Mouse (Mus musculus): ENCODE results near the gene Mast3. TPM values are rescaled to one million over a fixed set of nuclear protein-coding genes. Genes with fewer than 3 reads are reported as not detected.

Gene Mast3
- polyA plus RNA-seq, 1 experiment from 2014 or later = 9.8 TPM

DNA sequence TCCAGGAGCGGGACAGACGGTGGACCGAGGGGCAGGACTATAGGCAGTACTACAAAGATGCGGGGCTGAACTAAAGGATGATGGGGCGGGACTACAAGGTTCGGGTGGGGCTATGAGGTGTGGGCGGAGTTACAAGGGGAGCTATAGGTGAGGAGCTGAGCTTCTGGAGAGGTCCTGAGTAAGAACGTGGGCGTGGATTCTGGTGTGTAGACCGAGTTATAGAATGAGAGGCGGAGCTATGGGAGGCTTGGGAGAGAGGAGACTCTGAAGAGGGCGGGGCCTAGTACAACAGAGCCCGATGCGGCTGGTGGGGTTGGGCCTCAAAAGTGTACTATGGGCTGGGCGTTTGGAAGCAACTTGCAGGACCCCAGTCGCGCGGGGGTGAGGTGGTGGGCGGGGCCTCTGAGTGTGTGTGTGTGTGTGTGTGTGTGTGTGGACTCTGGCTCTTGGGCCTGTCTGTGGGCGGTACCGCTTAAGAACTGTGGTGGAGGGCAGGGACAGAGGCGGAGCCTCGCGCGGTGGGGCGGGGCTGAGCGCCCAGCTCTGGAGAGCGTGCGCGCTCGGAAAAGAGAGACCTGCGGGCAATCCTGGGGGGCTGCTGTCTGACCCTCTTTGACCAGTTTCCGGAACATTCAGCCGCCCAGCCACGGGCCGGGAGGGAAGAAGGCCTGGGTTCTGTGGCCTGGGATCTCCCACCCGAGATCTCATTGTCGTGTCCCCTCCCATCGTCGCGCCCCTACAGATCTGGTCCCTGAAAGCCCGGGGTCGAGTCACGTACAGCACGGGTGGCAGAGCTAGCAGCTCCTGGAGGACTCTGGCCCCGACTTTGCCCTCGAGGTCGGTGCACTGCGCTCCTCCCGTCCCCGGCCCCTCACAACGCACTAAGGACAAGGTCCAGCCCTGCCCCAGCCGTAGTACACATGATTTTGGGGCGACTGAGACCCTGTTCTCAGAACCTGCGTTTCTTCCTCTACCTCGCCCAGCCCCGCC, 7.5 kb downstream of the Mast3 start:
- peak overlapping the region; percentile 38 for H3K27ac ChIP-seq
- peak overlapping the region; percentile 62 for H3K4me3 ChIP-seq
- peaks cover 82% of the 10 kb centered on the region for H3K27me3 ChIP-seq (replicated peaks)
- H3K36me3 ChIP-seq = no peaks in the 10 kb centered on the region
- H3K9ac ChIP-seq = peak overlapping the region; percentile 76
- ATAC-seq = peak; percentile 84
- peak overlapping the region; percentile 95 for H3K4me2 ChIP-seq
- H3K4me1 ChIP-seq = peaks cover 57% of the 10 kb centered on the region
- no peaks in the 10 kb centered on the region for H3K9me3 ChIP-seq (replicated peaks)
- 1% methylated on average over 53 of the region's 57 CpGs for WGBS (ENCODE audit: insufficient replicate concordance)

DNA sequence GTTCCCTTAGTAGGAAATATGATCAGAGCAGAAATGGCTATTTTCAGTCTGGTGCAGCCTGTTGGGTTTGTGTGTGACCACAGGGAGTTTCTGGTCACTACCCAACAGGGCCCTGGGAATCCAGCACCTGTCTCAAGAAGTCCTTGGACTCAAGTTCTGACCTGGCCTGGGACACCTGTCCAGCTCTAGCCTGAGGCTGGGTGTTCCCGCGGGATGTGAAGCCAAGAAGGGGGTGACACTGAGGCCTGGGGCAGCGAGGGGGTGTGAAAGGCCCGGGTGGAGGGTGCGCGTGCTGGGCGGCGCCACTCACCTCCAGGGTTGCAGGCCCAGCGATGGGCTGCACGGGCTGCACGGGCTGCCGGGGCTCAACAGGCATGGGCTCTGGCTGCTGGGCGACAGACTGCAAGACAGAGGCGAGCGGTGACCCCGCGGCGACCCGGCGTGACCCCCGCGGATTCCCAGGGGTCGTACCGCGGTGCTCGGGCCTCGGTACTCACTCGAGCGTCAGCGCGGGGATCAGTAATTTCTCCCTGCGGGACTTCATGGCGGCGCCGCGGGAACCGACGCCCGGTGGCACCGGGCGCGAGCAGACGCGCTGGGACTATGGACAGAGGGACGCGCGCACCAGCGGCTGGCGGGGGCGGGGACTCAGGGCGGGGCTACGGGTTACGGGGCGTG, 8.3 kb downstream of the Mast3 start:
- H3K27ac ChIP-seq = peak overlapping the region; percentile 38
- 4% methylated on average over 54 of the region's 54 CpGs for WGBS (ENCODE audit: insufficient replicate concordance)
- H3K9ac ChIP-seq = peak overlapping the region; percentile 76
- H3K27me3 ChIP-seq (replicated peaks) = peaks cover 73% of the 10 kb centered on the region
- peak overlapping the region; percentile 95 for H3K4me2 ChIP-seq
- H3K4me3 ChIP-seq = peak overlapping the region; percentile 62
- peaks cover 57% of the 10 kb centered on the region for H3K4me1 ChIP-seq
- no peaks in the 10 kb centered on the region for H3K36me3 ChIP-seq
- no peaks in the 10 kb centered on the region for H3K9me3 ChIP-seq (replicated peaks)
- ATAC-seq = no peak

DNA sequence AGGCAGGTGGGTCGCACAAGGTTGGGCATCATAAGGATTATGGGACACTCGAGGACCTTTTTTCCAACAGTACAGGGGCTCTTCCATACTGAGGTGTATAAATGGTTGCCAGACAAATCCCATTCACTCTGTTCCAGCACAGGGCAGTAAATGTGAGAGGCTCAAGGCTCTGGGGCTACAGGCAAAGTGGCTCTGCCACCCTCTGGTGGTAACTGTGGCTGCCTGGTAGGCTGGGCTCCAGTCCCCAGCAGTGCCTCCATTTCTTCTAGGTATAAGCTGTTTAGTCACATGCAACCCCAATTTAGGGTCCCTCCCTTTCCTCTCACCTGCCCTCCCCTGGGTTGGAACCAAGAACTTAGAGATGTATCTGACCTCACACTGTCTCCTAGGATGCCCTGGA, 9.5 kb downstream of the Mast3 start:
- H3K4me2 ChIP-seq = no peak overlapping the region
- no peak overlapping the region for H3K4me3 ChIP-seq
- no peaks in the 10 kb centered on the region for H3K36me3 ChIP-seq
- ATAC-seq = no peak
- no peak overlapping the region for H3K9ac ChIP-seq
- no peak overlapping the region for H3K27ac ChIP-seq
- WGBS (ENCODE audit: insufficient replicate concordance) = 67% methylated on average over 2 of the region's 2 CpGs
- peaks cover 62% of the 10 kb centered on the region for H3K27me3 ChIP-seq (replicated peaks)
- no peaks in the 10 kb centered on the region for H3K9me3 ChIP-seq (replicated peaks)
- peaks cover 58% of the 10 kb centered on the region for H3K4me1 ChIP-seq

DNA sequence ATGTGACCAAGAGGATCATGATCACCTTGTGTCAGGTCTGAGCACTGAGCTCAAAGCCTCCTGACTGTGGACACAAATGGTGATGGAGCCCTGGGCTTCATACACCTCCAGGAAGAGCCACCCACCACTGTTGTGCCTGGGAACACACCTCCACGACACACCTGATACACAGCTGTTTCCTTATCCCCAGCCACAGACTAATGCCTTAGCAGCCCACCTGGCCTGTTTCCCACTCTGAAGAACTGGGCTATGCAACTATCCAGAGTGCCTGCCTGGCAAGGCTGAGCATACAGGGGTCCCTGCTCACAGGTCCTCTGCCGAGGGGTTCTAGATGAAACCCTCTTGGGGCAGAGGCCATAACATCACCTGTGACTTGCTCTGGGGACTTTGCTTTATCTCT, 10.6 kb downstream of the Mast3 start:
- Histone ChIP-seq H3K4me1 (peaks cover 70% of the 10 kb centered on the region), H3K27me3 (replicated peaks) (peaks cover 50% of the 10 kb centered on the region)
- ATAC-seq = no peak

DNA sequence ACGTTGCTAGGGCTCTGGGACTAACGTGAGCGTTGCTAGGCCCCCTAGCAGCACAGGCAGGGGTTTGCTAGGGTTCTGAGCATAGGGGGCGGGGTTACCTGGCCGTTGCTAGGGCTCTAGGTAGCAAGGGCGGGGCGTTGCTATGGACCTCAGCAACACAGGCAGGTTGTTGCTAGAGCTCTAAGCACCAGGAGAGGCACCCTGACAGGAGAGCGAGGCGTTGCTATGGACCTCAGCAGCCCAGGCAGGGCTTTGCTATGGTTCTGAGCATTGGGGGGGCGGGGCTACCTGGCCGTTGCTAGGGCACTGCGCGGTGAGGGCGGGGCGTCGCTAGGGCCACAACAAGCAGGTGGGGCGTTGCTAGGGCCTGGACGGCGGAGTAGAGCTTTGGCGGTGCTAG, 12.2 kb downstream of the Mast3 start:
- peak overlapping the region; percentile 93 for H3K4me2 ChIP-seq
- H3K4me1 ChIP-seq = peaks cover 76% of the 10 kb centered on the region
- peak; percentile 2 for ATAC-seq
- no peak overlapping the region; the same call in 1 of the 2 replicates for H3K9ac ChIP-seq
- H3K27me3 ChIP-seq (replicated peaks) = peaks cover 35% of the 10 kb centered on the region
- H3K9me3 ChIP-seq (replicated peaks) = no peaks in the 10 kb centered on the region
- peak overlapping the region; percentile 75 for H3K4me3 ChIP-seq
- WGBS (ENCODE audit: insufficient replicate concordance) = 0% methylated on average over 20 of the region's 20 CpGs
- peaks cover 23% of the 10 kb centered on the region for H3K36me3 ChIP-seq
- H3K27ac ChIP-seq = peak overlapping the region; percentile 78; the same call in 1 of the 2 replicates

More for the DNA sequence above, 10.6 kb downstream of the Mast3 start:
- Histone ChIP-seq H3K4me3 (no peak overlapping the region), H3K4me2 (no peak overlapping the region), H3K36me3 (peaks cover 7% of the 10 kb centered on the region), H3K27ac (no peak overlapping the region), H3K9ac (no peak overlapping the region), H3K9me3 (replicated peaks) (no peaks in the 10 kb centered on the region)
- 65% methylated on average over 2 of the region's 2 CpGs for WGBS (ENCODE audit: insufficient replicate concordance)

DNA sequence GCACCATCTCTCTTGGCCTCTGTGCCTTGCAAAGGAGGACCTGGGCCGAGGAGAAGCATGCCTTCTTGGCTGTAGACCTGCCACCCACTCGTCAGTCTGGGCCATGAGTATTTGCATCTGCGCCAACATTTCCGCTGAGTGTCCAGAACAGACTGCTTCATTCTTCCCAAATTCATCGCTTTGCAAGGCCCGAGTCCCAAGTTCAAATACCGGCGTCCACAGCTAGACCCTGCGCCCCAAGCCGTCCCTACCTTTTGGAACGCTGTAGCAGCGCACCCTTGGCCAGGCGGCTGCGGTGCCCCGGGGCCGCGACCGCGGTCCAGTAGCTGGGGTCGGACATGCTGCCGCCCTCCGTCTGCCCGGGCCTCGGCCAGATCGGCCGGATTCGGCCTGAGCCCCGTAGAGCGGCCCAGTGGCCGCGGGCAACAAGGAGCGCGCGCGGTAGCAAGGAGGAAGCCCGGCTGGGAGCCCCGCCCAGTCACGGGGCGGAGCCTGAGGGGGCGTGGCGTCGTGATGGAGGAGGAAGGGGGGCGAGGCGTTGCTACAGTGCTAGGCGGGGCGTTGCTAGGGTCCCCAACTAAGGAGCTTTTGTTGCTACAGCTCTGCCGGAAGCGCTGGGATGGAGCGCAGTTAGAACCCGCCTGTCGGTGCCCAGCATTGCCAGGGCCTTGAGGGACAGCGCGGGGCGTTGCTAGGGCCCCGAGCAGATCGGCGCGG, 12.7 kb downstream of the Mast3 start:
- H3K4me3 ChIP-seq = peak overlapping the region; percentile 75
- H3K4me2 ChIP-seq = peak overlapping the region; percentile 93
- ATAC-seq = peak; percentile 61
- peak overlapping the region; percentile 85 for H3K9ac ChIP-seq
- H3K9me3 ChIP-seq (replicated peaks) = no peaks in the 10 kb centered on the region
- H3K36me3 ChIP-seq = peaks cover 28% of the 10 kb centered on the region
- WGBS (ENCODE audit: insufficient replicate concordance) = 2% methylated on average over 58 of the region's 58 CpGs
- peaks cover 31% of the 10 kb centered on the region for H3K27me3 ChIP-seq (replicated peaks)
- H3K27ac ChIP-seq = peak overlapping the region; percentile 78
- H3K4me1 ChIP-seq = peaks cover 76% of the 10 kb centered on the region

DNA sequence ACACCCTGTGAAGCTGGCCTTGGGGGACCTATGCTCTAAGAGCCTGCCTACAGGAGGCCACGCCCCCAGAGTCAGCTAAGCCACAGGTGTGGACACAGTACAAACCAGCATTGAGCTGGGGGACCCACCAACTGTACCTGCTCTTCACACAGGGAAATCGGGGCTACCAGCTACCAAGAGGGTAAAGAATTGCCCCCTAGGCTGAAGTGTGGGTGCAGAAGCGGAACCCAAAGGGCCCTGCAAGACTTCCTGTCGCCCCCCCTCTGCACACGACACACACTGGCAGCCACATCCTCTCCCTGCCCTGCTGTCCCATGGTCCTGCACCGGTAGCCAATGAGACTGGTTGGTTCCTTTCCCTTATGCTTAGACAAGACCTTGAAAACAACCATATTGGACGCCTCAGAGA, 13.6 kb downstream of the Mast3 start:
- 26% methylated on average over 7 of the region's 7 CpGs for WGBS (ENCODE audit: insufficient replicate concordance)
- peak overlapping the region; percentile 78 for H3K27ac ChIP-seq

DNA sequence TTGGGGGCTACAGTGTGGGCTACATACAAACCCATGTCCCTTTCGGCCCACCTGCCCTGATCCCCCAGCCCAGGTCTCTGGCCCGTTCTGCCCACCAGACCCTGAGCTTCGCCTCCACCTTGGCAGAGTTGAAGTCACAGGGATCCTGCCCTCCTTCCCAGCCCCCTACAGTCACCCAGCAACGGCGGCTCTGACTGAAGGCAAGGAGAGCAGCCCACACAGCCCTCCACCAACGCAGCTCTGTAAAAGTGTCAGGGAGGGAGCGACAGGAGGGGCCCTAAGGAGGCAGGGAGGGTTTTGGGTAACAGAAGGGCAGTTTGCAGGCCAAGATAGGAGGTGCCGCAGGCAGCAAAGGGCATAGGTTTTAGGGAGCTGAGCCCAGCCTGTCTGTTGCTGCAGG, 14.0 kb downstream of the Mast3 start:
- H3K4me1 ChIP-seq = peaks cover 78% of the 10 kb centered on the region
- H3K4me2 ChIP-seq = peak overlapping the region; percentile 93
- WGBS (ENCODE audit: insufficient replicate concordance) = 52% methylated on average over 8 of the region's 8 CpGs
- H3K27ac ChIP-seq = peak overlapping the region; percentile 78
- H3K27me3 ChIP-seq (replicated peaks) = peaks cover 22% of the 10 kb centered on the region
- peak overlapping the region; percentile 85 for H3K9ac ChIP-seq
- H3K36me3 ChIP-seq = peaks cover 41% of the 10 kb centered on the region
- H3K9me3 ChIP-seq (replicated peaks) = no peaks in the 10 kb centered on the region
- H3K4me3 ChIP-seq = peak overlapping the region; percentile 75
- ATAC-seq = no peak

More for the DNA sequence above, 13.6 kb downstream of the Mast3 start:
- H3K9me3 ChIP-seq (replicated peaks) = no peaks in the 10 kb centered on the region
- peaks cover 27% of the 10 kb centered on the region for H3K27me3 ChIP-seq (replicated peaks)
- peak overlapping the region; percentile 75 for H3K4me3 ChIP-seq
- ATAC-seq = peak; percentile 30; the same call in 1 of the 2 replicates
- H3K4me1 ChIP-seq = peaks cover 76% of the 10 kb centered on the region
- peak overlapping the region; percentile 85 for H3K9ac ChIP-seq
- H3K36me3 ChIP-seq = peaks cover 37% of the 10 kb centered on the region
- H3K4me2 ChIP-seq = peak overlapping the region; percentile 93

DNA sequence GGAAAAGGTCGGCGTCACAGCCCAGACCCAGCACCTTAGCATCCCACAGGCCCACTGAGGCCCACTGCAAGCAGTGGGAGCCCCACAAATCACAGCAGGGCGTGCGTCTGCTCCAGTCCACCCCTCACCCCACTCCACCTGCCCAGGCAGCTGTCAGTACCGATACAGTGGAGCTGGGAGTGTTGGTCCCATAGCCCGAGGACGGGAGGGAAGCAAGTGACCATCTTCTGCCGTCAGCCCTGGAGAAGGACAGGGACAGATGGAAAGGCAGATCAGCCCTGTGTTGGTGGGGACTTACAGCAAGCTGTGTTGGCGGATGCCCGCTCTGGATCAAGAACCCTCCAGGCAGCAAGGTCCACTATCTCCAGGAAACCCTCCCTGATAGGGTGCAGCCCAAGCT, 15.8 kb downstream of the Mast3 start:
- H3K27ac ChIP-seq = no peak overlapping the region
- H3K9me3 ChIP-seq (replicated peaks) = no peaks in the 10 kb centered on the region
- H3K36me3 ChIP-seq = peaks cover 59% of the 10 kb centered on the region
- peaks cover 81% of the 10 kb centered on the region for H3K4me1 ChIP-seq
- H3K9ac ChIP-seq = no peak overlapping the region
- H3K4me2 ChIP-seq = no peak overlapping the region
- WGBS (ENCODE audit: insufficient replicate concordance) = 68% methylated on average over 10 of the region's 10 CpGs
- no peak for ATAC-seq
- H3K4me3 ChIP-seq = no peak overlapping the region
- peaks cover 6% of the 10 kb centered on the region; the same call in 1 of the 2 replicates for H3K27me3 ChIP-seq (replicated peaks)

DNA sequence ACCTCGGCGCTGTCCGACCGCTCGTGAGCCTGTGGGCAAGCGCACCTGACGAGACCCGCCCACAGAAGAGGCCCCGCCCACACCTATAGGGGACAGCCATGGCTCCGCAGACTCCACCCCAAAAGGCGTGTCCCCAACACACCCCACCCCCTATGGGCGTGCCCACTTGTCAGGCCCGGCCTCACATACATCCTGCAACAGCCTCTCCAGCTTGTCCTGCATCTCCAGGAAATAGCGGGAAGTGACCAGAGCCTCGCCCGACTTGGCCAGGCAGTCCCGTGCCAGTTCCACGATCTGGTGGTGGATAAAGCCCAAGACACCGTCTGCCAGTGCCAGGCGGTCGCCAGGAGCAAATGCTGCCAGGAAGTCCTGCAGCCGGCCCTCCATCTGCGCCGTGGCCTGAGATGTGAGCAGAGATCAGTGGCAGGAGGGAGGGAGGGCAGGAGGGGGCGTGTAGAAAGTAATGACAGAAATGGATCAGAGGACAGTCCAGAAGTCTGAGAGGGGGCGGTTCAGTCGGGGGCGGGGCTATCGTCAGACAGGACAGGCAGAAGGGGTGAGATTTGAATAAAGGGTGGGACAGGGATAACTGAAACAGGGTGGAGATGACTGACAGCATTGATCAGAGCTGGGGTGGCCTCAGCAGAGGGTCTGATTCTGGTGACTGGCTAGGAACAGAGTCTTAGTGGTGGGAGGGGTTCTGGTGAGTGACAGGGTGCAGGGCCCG, 16.8 kb downstream of the Mast3 start:
- Histone ChIP-seq H3K27ac (no peak overlapping the region), H3K36me3 (peaks cover 69% of the 10 kb centered on the region), H3K9ac (no peak overlapping the region), H3K9me3 (replicated peaks) (no peaks in the 10 kb centered on the region), H3K4me3 (no peak overlapping the region), H3K4me1 (peaks cover 75% of the 10 kb centered on the region), H3K4me2 (peak overlapping the region; percentile 27), H3K27me3 (replicated peaks) (no peaks in the 10 kb centered on the region)
- 59% methylated on average over 30 of the region's 30 CpGs for WGBS (ENCODE audit: insufficient replicate concordance)
- ATAC-seq = no peak

DNA sequence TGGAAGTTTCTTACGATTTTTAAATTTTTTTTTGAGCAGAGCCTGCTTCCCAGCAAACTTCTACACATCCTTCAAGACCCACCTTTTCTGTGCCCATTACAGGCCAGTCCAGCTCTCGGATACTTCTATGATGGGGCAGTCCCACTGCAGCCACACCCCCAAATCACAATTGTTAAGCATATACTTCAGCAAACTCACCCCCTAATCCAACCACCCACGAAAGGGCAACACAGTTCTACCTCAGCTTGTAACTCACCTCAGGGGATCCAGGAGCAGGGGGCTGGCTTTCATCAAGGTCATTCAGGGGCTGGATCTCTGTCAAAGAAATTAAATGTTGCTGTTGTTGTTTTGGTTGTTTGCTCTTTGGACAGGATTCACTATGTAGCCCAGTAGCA, 17.8 kb downstream of the Mast3 start:
- Histone ChIP-seq H3K36me3 (peaks cover 78% of the 10 kb centered on the region), H3K4me1 (peaks cover 65% of the 10 kb centered on the region)
- 85% methylated on average over 3 of the region's 3 CpGs for WGBS (ENCODE audit: insufficient replicate concordance)

More for the DNA sequence above, 17.8 kb downstream of the Mast3 start:
- Histone ChIP-seq H3K4me3 (no peak overlapping the region), H3K9me3 (replicated peaks) (no peaks in the 10 kb centered on the region), H3K4me2 (no peak overlapping the region), H3K27ac (no peak overlapping the region), H3K27me3 (replicated peaks) (no peaks in the 10 kb centered on the region), H3K9ac (no peak overlapping the region)
- no peak for ATAC-seq

Measured in liver, embryonic 12.5 days (tissue).